Mouse (Mus musculus) E14TG2a.4 (cell line): ENCODE results near the gene Nts.

ENCODE experiments used
- CTCF ChIP-seq: conservative IDR thresholded peaks from 2 replicates; pipeline ENCODE4 v1.5.1; 2014; ENCODE audit warnings: low read length
- NANOG ChIP-seq: IDR thresholded peaks from 2 replicates; pipeline ENCODE4 v1.6.1; 2014; ENCODE audit warnings: borderline replicate concordance, low read length, mixed read lengths

DNA sequence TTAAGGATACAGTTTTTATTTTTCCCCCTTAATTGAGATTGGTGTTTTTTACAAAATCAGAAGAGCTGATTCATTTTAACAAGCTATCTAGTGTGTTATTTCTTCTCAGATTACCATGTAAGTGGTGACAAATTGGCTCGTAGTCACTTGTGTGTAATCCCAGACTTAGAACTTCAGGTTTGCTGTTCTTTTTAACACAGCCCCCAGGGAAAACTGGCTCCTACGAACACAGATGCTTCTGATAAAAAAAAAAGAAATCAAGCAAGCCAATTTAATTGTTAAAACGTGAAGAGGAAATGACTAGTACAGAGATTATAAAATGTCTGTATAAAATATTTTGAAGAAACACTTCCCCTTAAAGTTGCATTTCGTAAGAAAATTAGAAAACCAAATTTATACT is 17.1 kb upstream of the Nts start:
- no peak for TF ChIP-seq CTCF
- TF ChIP-seq NANOG, result no peak
